Mouse (Mus musculus) heart, adult 2 months (tissue): ENCODE measurements around the gene Gm13124. TPM values are rescaled to one million over a fixed set of nuclear protein-coding genes. Genes with fewer than 3 reads are reported as not detected.
A peak's percentile ranks its signal among the peaks of the same experiment; 100 is the strongest.
"Not testable (repeated sequence)": the region's sequence is repeated elsewhere in the genome, so short reads cannot be mapped to it uniquely, and the experiment has no call there.

Experiments
- DNase-seq, 2 experiments: peaks; one replicate each; pipeline ENCODE4 v3.0.0; 2021
- H3K27ac ChIP-seq: fragments of 200-600 bp; 2 replicates; pipeline ENCODE4 v1.8.1; 2022
- H3K27me3 ChIP-seq: fragments of 200-500 bp; 2 replicates; pipeline ENCODE4 v1.6.1; 2012; ENCODE audit warnings: mild to moderate bottlenecking, low read length, inconsistent platforms, mixed read lengths; ENCODE audit not compliant: control insufficient read depth, insufficient read depth
- H3K36me3 ChIP-seq: fragments of 200-500 bp; 2 replicates; pipeline ENCODE4 v1.6.1; 2012; ENCODE audit warnings: low read length, inconsistent platforms; ENCODE audit not compliant: control insufficient read depth, insufficient read depth
- H3K4me1 ChIP-seq: fragments of 200-500 bp; 2 replicates; pipeline ENCODE4 v1.6.1; 2011; ENCODE audit warnings: low read length; ENCODE audit not compliant: control insufficient read depth, insufficient read depth
- H3K4me3 ChIP-seq: fragments of 200-600 bp; 2 replicates; pipeline ENCODE4 v1.8.1; 2022
- H3K79me2 ChIP-seq: fragments of 200-500 bp; replicated peaks from 2 replicates; pipeline ENCODE4 v1.6.1; 2012; ENCODE audit warnings: mild to moderate bottlenecking, inconsistent platforms, low read length, moderate library complexity, mixed read lengths; ENCODE audit not compliant: control insufficient read depth, insufficient read depth
- H3K9ac ChIP-seq: fragments of 200-500 bp; 2 replicates; pipeline ENCODE4 v1.6.1; 2012; ENCODE audit warnings: low read depth, mild to moderate bottlenecking, control low read depth, inconsistent platforms, low read length, mixed read lengths
- CTCF ChIP-seq: fragments of 200-600 bp; IDR thresholded peaks from 2 replicates; pipeline ENCODE4 v1.8.1; 2022; ENCODE audit warnings: antibody characterized with exemption, mild to moderate bottlenecking, moderate library complexity
- EP300 ChIP-seq: fragments of 200-500 bp; IDR thresholded peaks from 2 replicates; pipeline ENCODE4 v1.6.1; 2011; ENCODE audit warnings: low read depth, low read length, control low read depth; ENCODE audit not compliant: insufficient read depth
- POLR2A ChIP-seq: fragments of 200-500 bp; IDR thresholded peaks from 2 replicates; pipeline ENCODE4 v1.6.1; 2011; ENCODE audit warnings: mild to moderate bottlenecking, low read depth, low read length, control low read depth; ENCODE audit not compliant: insufficient read depth
- WGBS: fragments of 180-500 bp; shearing (Covaris S2); methylation state at CpG from one replicate; pipeline ENCODE4 v1.1.7; 2018; 5-methylcytosine and 5-hydroxymethylcytosine counted together
- intact Hi-C: fragments of 180-260 bp; cut with DNase I; formaldehyde crosslinking; loops from one replicate; pipeline ENCODE4 v1.15.1; 2025
- polyA plus RNA-seq: library from polyadenylated mRNA; depleted of rRNA; stranded (reverse); fragments of >200 nt; gene quantifications from 2 replicates; pipeline ENCODE4 v1.2.3, GENCODE M21; 2012; rRNA removed
- total RNA-seq, 2 experiments: library from RNA; stranded (reverse); gene quantifications; 2 replicates each; pipeline ENCODE4 v1.2.3; 2021

The Gm13124 gene
- total and polyA plus RNA-seq, 3 experiments, result not detected

GRCm38 (mm10) chr4:144559792-144560191 is 5.1 kb downstream of the Gm13124 start:
- no peaks in the 10 kb centered on the region for H3K27me3 ChIP-seq
- no peak for DNase-seq
- no peak overlapping the region for H3K9ac ChIP-seq
- H3K27ac ChIP-seq, result no peak overlapping the region
- H3K4me3 ChIP-seq, result no peak overlapping the region
- H3K4me1 ChIP-seq, result no peaks in the 10 kb centered on the region
- no peaks in the 10 kb centered on the region for H3K36me3 ChIP-seq
- TF ChIP-seq POLR2A (no peak), CTCF (peak; percentile 47), EP300 (no peak)
- H3K79me2 ChIP-seq, result no peaks in the 10 kb centered on the region
- intact Hi-C loops, result loop anchor here (5.0 kb wide), 1 partner anchor 313 kb away; no protein-coding TSS in a partner anchor

GRCm38 (mm10) chr4:144551156-144551555 is 13.8 kb downstream of the Gm13124 start:
- Histone ChIP-seq H3K4me1 (no peaks in the 10 kb centered on the region), H3K27ac (no peak overlapping the region), H3K36me3 (no peaks in the 10 kb centered on the region), H3K9ac (no peak overlapping the region), H3K4me3 (no peak overlapping the region), H3K27me3 (no peaks in the 10 kb centered on the region), H3K79me2 (no peaks in the 10 kb centered on the region)
- no peak for TF ChIP-seq CTCF
- TF ChIP-seq POLR2A, result no peak
- no peak for TF ChIP-seq EP300
- DNase-seq, result no peak
- intact Hi-C loops, result no loop called here

DNA sequence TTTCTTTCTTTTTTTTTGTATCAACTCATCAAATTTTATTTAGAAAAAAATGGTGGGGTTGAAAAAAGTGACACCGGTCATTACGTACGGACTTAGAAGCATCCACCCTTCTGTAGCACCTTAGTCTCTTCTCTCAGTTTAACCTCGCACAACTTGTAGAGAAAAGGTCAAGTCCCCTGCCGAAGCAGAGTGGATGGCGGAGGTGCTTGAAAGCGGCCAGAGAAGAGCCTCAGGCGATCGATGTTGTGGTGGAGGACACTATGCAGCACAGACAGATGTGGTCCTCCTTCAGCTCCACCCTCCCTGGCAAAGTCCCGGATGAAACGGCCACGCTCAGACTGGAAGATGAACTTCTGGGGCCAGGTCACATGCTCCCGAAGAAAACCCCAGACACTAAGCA is 19.6 kb downstream of the Gm13124 start:
- H3K27ac ChIP-seq, H3K79me2 ChIP-seq, H3K4me3 ChIP-seq, intact Hi-C loops, H3K9ac ChIP-seq, H3K4me1 ChIP-seq, H3K27me3 ChIP-seq, DNase-seq, H3K36me3 ChIP-seq: not testable (repeated sequence)
- WGBS, result 82% methylated on average over 13 of the region's 13 CpGs

- H3K27me3 ChIP-seq, result no peaks in the 10 kb centered on the region
- DNase-seq, result no peak
- intact Hi-C loops, result no loop called here
- TF ChIP-seq EP300 (no peak), CTCF (no peak), POLR2A (no peak)
- no peak overlapping the region for H3K4me3 ChIP-seq
- no peaks in the 10 kb centered on the region for H3K79me2 ChIP-seq
- H3K4me1 ChIP-seq, result no peaks in the 10 kb centered on the region
- WGBS, result 63% methylated on average over 1 of the region's 1 CpGs
- no peak overlapping the region for H3K9ac ChIP-seq
- no peaks in the 10 kb centered on the region for H3K36me3 ChIP-seq
- no peak overlapping the region for H3K27ac ChIP-seq
These were observed 20.2 kb downstream of the Gm13124 start for GRCm38 (mm10) chr4:144544689-144545088.

GRCm38 (mm10) chr4:144519522-144519921 is 45.4 kb downstream of the Gm13124 start, which contains the start of gene 9430007A20Rik:
Gene 9430007A20Rik, plus strand, starts transcription at chr4:144519822.
- WGBS, result 69% methylated on average over 5 of the region's 5 CpGs
- Histone ChIP-seq H3K4me3 (no peak within 1 kb of the TSS), H3K27ac (no peak within 1 kb of the TSS), H3K9ac (no peak within 1 kb of the TSS), H3K79me2 (no peaks in the 10 kb centered on the region), H3K4me1 (no peaks in the 10 kb centered on the region), H3K36me3 (no peaks in the 10 kb centered on the region), H3K27me3 (no peaks in the 10 kb centered on the region)
- TF ChIP-seq EP300 (no peak), CTCF (no peak), POLR2A (no peak)
- DNase-seq, result no peak
- intact Hi-C loops, result no loop called here

- no peak overlapping the region for H3K9ac ChIP-seq
- WGBS, result 67% methylated on average over 1 of the region's 1 CpGs
- H3K27ac ChIP-seq, result no peak overlapping the region
- no peaks in the 10 kb centered on the region for H3K27me3 ChIP-seq
- intact Hi-C loops, result no loop called here
- no peaks in the 10 kb centered on the region for H3K36me3 ChIP-seq
- no peaks in the 10 kb centered on the region for H3K79me2 ChIP-seq
- no peak for DNase-seq
- no peaks in the 10 kb centered on the region for H3K4me1 ChIP-seq
- TF ChIP-seq EP300 (no peak), CTCF (no peak)
- no peak overlapping the region for H3K4me3 ChIP-seq
These were observed 58.4 kb downstream of the Gm13124 start for GRCm38 (mm10) chr4:144506518-144506917.

Other genes with a start within 250 kb of the Gm13124 start
- gene Gm13128, start 234.9 kb downstream of the Gm13124 start, total RNA-seq, result not detected
- not detected in 2 replicates for gene Gm13128, start 234.9 kb downstream of the Gm13124 start, polyA plus RNA-seq
- gene Gm13119, start 207.2 kb downstream of the Gm13124 start, total RNA-seq, result not detected
- gene Gm13119, start 207.2 kb downstream of the Gm13124 start, polyA plus RNA-seq, result not detected in 2 replicates
- not detected for gene Pramef20, start 187.2 kb downstream of the Gm13124 start, total RNA-seq
- gene Pramef20, start 187.2 kb downstream of the Gm13124 start, polyA plus RNA-seq, result not detected in 2 replicates
- gene Pramef12, start 156.7 kb downstream of the Gm13124 start, total RNA-seq, result not detected
- gene Pramef12, start 156.7 kb downstream of the Gm13124 start, polyA plus RNA-seq, result 0.08 TPM in 1 of 2 replicates, not detected in the other
- gene 1700012P22Rik, start 126.4 kb downstream of the Gm13124 start, total RNA-seq, result not detected
- not detected in 2 replicates for gene 1700012P22Rik, start 126.4 kb downstream of the Gm13124 start, polyA plus RNA-seq
- gene Gm9944, start 111.8 kb downstream of the Gm13124 start, total RNA-seq, result not detected
- gene Gm9944, start 111.8 kb downstream of the Gm13124 start, polyA plus RNA-seq, result not detected in 2 replicates
- not detected for gene Aadacl3, start 101.4 kb downstream of the Gm13124 start, total RNA-seq
- gene Aadacl3, start 101.4 kb downstream of the Gm13124 start, polyA plus RNA-seq, result not detected in 2 replicates
- gene 9430007A20Rik, start 45.3 kb downstream of the Gm13124 start, total RNA-seq, result not detected
- not detected in 2 replicates for gene 9430007A20Rik, start 45.3 kb downstream of the Gm13124 start, polyA plus RNA-seq
- gene Aadacl4, start 48.6 kb upstream of the Gm13124 start, total RNA-seq, result not detected
- not detected in 2 replicates for gene Aadacl4, start 48.6 kb upstream of the Gm13124 start, polyA plus RNA-seq
- gene Gm436, start 121.2 kb upstream of the Gm13124 start, total RNA-seq, result not detected
- not detected in 2 replicates for gene Gm436, start 121.2 kb upstream of the Gm13124 start, polyA plus RNA-seq
- not detected for gene Gm13178, start 156.3 kb upstream of the Gm13124 start, total RNA-seq
- gene Gm13178, start 156.3 kb upstream of the Gm13124 start, polyA plus RNA-seq, result not detected in 2 replicates
- gene Gm438, start 221.4 kb upstream of the Gm13124 start, total RNA-seq, result not detected
- not detected in 2 replicates for gene Gm438, start 221.4 kb upstream of the Gm13124 start, polyA plus RNA-seq